Mouse (Mus musculus): ENCODE measurements around the gene 6030468B19Rik. TPM values are rescaled to one million over a fixed set of nuclear protein-coding genes. Genes with fewer than 3 reads are reported as not detected.

6030468B19Rik gene
- total and polyA plus RNA-seq, 3 experiments: 0.16 TPM; not detected in 2

DNA sequence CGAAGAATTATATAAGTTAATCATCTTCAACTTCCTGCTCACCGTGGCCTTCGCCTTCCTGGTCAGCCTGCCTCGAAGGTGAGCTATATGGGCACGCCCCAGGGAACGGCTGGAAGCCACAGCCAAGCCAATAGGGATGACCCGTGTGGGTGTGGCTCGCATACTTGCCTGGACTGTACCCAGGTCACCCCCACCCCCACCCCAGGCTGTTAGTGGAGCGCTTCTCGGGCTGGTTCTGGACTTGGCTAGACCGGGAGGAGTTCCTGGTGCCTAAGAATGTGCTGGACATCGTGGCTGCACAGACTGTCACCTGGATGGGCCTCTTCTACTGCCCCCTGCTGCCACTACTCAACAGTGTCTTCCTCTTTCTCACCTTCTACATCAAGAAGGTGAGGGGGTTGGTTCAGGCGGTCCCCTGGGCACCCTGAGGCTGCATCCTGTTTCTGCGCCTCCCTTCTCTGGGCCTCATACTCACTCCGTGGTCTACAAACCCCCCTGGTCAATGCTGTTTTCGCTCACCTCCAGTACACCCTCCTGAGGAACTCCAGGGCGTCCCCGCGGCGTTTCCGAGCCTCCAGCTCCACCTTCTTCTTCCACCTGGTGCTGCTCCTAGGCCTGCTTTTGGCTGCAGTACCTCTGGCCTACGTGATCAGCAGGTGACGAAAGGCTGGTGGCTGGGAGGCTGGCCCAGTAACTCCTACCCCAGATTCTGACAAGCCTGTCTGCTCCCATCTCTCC, 6.6 kb upstream of the 6030468B19Rik start:
- 58% methylated on average over 23 of the region's 23 CpGs for WGBS
- peak in 1 of 2 experiments; percentile 27 for DNase-seq
- no peak overlapping the region for H3K4me3 ChIP-seq
- H3K9ac ChIP-seq (ENCODE audit: low read depth, low read length): no peak overlapping the region
- TF ChIP-seq CTCF (IDR thresholded peaks at IDR 0.05) (no peak), EP300 (IDR thresholded peaks at IDR 0.05; ENCODE audit: insufficient read depth, low read depth, low read length) (no peak), POLR2A (IDR thresholded peaks at IDR 0.05; ENCODE audit: insufficient read depth, low read depth, low read length) (no peak)
- H3K4me1 ChIP-seq (ENCODE audit: control insufficient read depth, insufficient read depth, low read length): no peaks in the 10 kb centered on the region; the same call in 1 of the 2 replicates
- H3K27me3 ChIP-seq (ENCODE audit: control insufficient read depth, insufficient read depth, low read length): no peaks in the 10 kb centered on the region
- H3K36me3 ChIP-seq (ENCODE audit: control insufficient read depth, insufficient read depth, low read length): no peaks in the 10 kb centered on the region
- H3K79me2 ChIP-seq (replicated peaks; ENCODE audit: control insufficient read depth, insufficient read depth, low read length): no peaks in the 10 kb centered on the region
- intact Hi-C loops (cut with DNase I): loop anchor here (1.0 kb wide), 1 partner anchor 33 kb away; no protein-coding TSS in a partner anchor
- H3K27ac ChIP-seq: no peak overlapping the region

DNA sequence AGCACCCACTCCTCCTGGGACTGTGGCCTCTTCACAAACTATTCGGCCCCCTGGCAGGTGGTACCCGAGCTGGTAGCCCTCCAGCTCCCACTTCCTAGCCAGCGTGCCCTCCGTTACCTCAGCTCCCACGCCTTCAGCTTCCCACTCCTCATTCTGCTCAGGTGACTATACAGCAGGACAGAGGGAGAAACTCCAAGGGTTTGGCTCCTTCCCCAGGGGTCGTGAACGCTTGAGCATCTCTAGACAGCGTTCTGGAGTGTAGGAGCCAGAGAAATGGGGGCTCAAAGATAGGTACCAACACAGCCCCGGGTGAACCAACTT, 6.1 kb upstream of the 6030468B19Rik start:
- Histone ChIP-seq H3K4me3 (no peak overlapping the region), H3K9ac (ENCODE audit: low read depth, low read length) (no peak overlapping the region), H3K36me3 (ENCODE audit: control insufficient read depth, insufficient read depth, low read length) (no peaks in the 10 kb centered on the region), H3K27me3 (ENCODE audit: control insufficient read depth, insufficient read depth, low read length) (no peaks in the 10 kb centered on the region), H3K79me2 (replicated peaks; ENCODE audit: control insufficient read depth, insufficient read depth, low read length) (no peaks in the 10 kb centered on the region), H3K27ac (no peak overlapping the region), H3K4me1 (ENCODE audit: control insufficient read depth, insufficient read depth, low read length) (no peaks in the 10 kb centered on the region; the same call in 1 of the 2 replicates)
- 92% methylated on average over 9 of the region's 9 CpGs for WGBS
- intact Hi-C loops (cut with DNase I): no loop called here
- TF ChIP-seq EP300 (IDR thresholded peaks at IDR 0.05; ENCODE audit: insufficient read depth, low read depth, low read length): no peak
- no peak for DNase-seq

DNA sequence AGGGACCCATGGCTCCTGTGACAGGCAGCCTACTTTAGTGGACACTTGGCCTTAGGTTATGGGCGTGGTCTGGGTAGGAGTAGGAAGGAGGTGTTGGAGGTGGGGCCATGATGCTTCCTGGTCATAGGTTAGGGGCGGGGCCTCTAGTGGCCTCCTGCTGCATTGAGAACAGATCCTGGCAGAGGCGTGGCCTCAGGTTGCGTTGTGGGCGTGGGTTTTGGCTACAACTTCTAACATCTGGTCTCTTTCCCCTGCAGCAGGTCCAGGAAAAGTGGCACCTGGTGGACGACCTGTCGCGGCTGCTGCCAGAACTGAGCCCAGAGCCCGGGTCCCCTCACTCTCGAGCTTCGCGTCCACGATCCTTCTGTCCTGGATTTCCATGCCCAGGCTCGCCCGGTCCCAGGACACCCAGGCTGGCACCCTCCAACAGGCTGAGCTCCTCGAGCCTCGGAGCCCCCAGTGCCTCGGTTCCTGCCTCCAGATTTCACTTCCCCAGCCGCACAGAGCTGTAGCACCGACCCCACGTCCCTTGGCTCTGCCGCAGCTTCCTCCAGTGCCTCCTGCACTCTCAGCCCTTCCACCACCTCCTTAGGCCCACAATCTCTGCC, 5.1 kb upstream of the 6030468B19Rik start:
- intact Hi-C loops (cut with DNase I): no loop called here
- TF ChIP-seq EP300 (IDR thresholded peaks at IDR 0.05; ENCODE audit: insufficient read depth, low read depth, low read length) (no peak), CTCF (IDR thresholded peaks at IDR 0.05) (no peak), POLR2A (IDR thresholded peaks at IDR 0.05; ENCODE audit: insufficient read depth, low read depth, low read length) (no peak)
- no peaks in the 10 kb centered on the region for H3K27me3 ChIP-seq (ENCODE audit: control insufficient read depth, insufficient read depth, low read length)
- peak in 1 of 2 experiments; percentile 67 for DNase-seq
- H3K4me1 ChIP-seq (ENCODE audit: control insufficient read depth, insufficient read depth, low read length): no peaks in the 10 kb centered on the region; the same call in 1 of the 2 replicates
- H3K4me3 ChIP-seq: no peak overlapping the region
- H3K27ac ChIP-seq: no peak overlapping the region
- WGBS: 55% methylated on average over 22 of the region's 22 CpGs
- no peaks in the 10 kb centered on the region for H3K36me3 ChIP-seq (ENCODE audit: control insufficient read depth, insufficient read depth, low read length)
- H3K79me2 ChIP-seq (replicated peaks; ENCODE audit: control insufficient read depth, insufficient read depth, low read length): no peaks in the 10 kb centered on the region
- no peak overlapping the region for H3K9ac ChIP-seq (ENCODE audit: low read depth, low read length)

DNA sequence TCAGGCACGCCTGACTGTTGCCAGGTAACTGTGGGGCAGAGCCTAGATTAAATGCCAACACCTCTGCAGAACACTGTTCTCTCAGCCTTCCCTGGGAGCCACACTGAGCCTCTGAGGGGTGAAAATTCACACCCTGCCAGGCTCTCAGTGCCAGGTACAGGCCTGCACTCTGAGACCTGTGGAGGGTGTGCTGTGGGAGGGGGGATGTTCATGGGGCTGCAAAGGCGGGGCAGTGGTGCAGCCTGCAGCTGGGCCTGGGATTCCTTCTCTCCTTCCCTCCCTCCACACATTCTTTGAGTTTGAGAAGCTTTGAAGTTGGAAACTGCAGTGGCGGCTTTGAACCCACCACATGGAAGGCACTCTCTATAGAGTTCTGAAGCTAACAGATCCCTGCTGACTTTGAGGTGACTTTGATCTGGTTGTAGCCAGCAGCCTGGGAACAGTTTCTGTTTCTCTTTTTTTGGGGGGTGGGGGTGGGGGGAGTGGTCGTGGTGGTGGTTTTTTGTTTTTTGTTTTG, 3.4 kb upstream of the 6030468B19Rik start:
- Histone ChIP-seq H3K4me1 (ENCODE audit: control insufficient read depth, insufficient read depth, low read length) (no peaks in the 10 kb centered on the region; the same call in 1 of the 2 replicates), H3K27ac (no peak overlapping the region), H3K36me3 (ENCODE audit: control insufficient read depth, insufficient read depth, low read length) (no peaks in the 10 kb centered on the region), H3K79me2 (replicated peaks; ENCODE audit: control insufficient read depth, insufficient read depth, low read length) (no peaks in the 10 kb centered on the region), H3K9ac (ENCODE audit: low read depth, low read length) (no peak overlapping the region), H3K27me3 (ENCODE audit: control insufficient read depth, insufficient read depth, low read length) (no peaks in the 10 kb centered on the region), H3K4me3 (no peak overlapping the region)
- 77% methylated on average over 4 of the region's 4 CpGs for WGBS
- TF ChIP-seq CTCF (IDR thresholded peaks at IDR 0.05) (no peak), EP300 (IDR thresholded peaks at IDR 0.05; ENCODE audit: insufficient read depth, low read depth, low read length) (no peak), POLR2A (IDR thresholded peaks at IDR 0.05; ENCODE audit: insufficient read depth, low read depth, low read length) (no peak)
- DNase-seq: no peak
- intact Hi-C loops (cut with DNase I): no loop called here

DNA sequence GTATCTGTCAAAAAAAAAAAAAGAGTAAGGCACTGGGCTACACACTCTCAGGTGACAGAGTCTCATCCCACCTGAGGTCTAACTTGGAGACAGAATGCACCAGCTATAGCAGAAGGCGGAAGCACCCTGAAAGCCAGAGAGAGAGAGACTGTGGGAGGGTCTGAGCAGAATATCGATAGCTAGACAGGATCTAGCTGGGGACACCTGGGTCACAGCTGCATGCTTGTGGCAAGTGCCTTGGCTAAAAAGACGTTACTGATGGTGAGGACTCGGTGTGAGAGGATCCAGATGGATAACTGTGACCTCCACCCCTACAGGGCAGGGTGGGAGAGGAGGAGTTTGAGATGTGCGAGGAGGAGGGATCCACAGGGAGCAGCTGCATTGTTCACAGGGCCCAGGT, 506 bp upstream of the 6030468B19Rik start:
- no peak overlapping the region for H3K4me3 ChIP-seq
- H3K27ac ChIP-seq: no peak overlapping the region
- no peak overlapping the region for H3K9ac ChIP-seq (ENCODE audit: low read depth, low read length)
- H3K27me3 ChIP-seq (ENCODE audit: control insufficient read depth, insufficient read depth, low read length): no peaks in the 10 kb centered on the region
- WGBS: 64% methylated on average over 5 of the region's 5 CpGs
- no peak for TF ChIP-seq EP300 (IDR thresholded peaks at IDR 0.05; ENCODE audit: insufficient read depth, low read depth, low read length)
- no peak for TF ChIP-seq CTCF (IDR thresholded peaks at IDR 0.05)
- no peak for TF ChIP-seq POLR2A (IDR thresholded peaks at IDR 0.05; ENCODE audit: insufficient read depth, low read depth, low read length)
- intact Hi-C loops (cut with DNase I): no loop called here
- no peaks in the 10 kb centered on the region for H3K79me2 ChIP-seq (replicated peaks; ENCODE audit: control insufficient read depth, insufficient read depth, low read length)
- H3K36me3 ChIP-seq (ENCODE audit: control insufficient read depth, insufficient read depth, low read length): no peaks in the 10 kb centered on the region
- no peaks in the 10 kb centered on the region for H3K4me1 ChIP-seq (ENCODE audit: control insufficient read depth, insufficient read depth, low read length)
- DNase-seq: no peak

DNA sequence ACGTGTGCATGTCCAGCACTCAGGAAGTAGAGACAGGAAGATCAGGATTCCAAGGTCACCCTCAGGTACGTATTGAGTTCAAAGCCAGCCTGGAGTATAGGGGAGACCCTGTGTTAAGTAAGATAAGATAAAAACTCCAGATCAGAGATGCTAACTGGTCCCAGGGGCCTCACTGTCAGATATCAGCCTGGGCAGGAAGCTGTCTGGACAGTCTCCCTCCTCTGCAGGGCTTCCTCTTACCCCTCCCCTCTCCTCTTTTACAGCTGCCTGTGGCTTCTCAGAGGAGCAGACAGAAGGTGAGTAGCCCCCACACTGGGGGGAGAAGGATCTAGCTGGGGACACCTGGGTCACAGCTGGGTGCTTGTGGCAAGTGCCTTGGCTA, 691 bp downstream of the 6030468B19Rik start:
- WGBS: 32% methylated on average over 2 of the region's 2 CpGs
- H3K79me2 ChIP-seq (replicated peaks; ENCODE audit: control insufficient read depth, insufficient read depth, low read length): no peaks in the 10 kb centered on the region
- H3K9ac ChIP-seq (ENCODE audit: low read depth, low read length): no peak overlapping the region
- intact Hi-C loops (cut with DNase I): no loop called here
- no peak for DNase-seq
- H3K27ac ChIP-seq: no peak overlapping the region
- H3K4me3 ChIP-seq: no peak overlapping the region
- no peaks in the 10 kb centered on the region for H3K4me1 ChIP-seq (ENCODE audit: control insufficient read depth, insufficient read depth, low read length)
- H3K27me3 ChIP-seq (ENCODE audit: control insufficient read depth, insufficient read depth, low read length): no peaks in the 10 kb centered on the region
- TF ChIP-seq CTCF (IDR thresholded peaks at IDR 0.05) (no peak), POLR2A (IDR thresholded peaks at IDR 0.05; ENCODE audit: insufficient read depth, low read depth, low read length) (no peak), EP300 (IDR thresholded peaks at IDR 0.05; ENCODE audit: insufficient read depth, low read depth, low read length) (no peak)
- H3K36me3 ChIP-seq (ENCODE audit: control insufficient read depth, insufficient read depth, low read length): no peaks in the 10 kb centered on the region

Measured in heart, adult 2 months (tissue).